Mouse (Mus musculus) right cerebral cortex, postnatal 36 days (tissue): ENCODE data around the gene Cds1.
A peak's percentile ranks its signal among the peaks of the same experiment; 100 is the strongest.
"Not testable (repeated sequence)": the region's sequence is repeated elsewhere in the genome, so short reads cannot be mapped to it uniquely, and the experiment has no call there.

Experiments used
- DNase-seq, 2 experiments: peaks; one replicate each; pipeline ENCODE4 v3.0.0; 2022; ENCODE audit warnings: low spot score in 2 of 2, mixed read lengths in 1 of 2

Cds1 gene

GRCm38 (mm10) chr5:101826531-101826970 lies 61.6 kb downstream of the Cds1 start:
- DNase-seq, result peak; percentile 21 to 34

- DNase-seq, result no peak
These were observed 62.5 kb downstream of the Cds1 start for GRCm38 (mm10) chr5:101827477-101827876.

GRCm38 (mm10) chr5:101828932-101829331 lies 64.0 kb downstream of the Cds1 start:
- no peak for DNase-seq

- no peak for DNase-seq
These were observed 65.2 kb downstream of the Cds1 start for GRCm38 (mm10) chr5:101830180-101830579.

- no peak for DNase-seq
These were observed 67.1 kb downstream of the Cds1 start for GRCm38 (mm10) chr5:101832042-101832441.

- DNase-seq, result no peak
These were observed 68.1 kb downstream of the Cds1 start for GRCm38 (mm10) chr5:101832991-101833390.

GRCm38 (mm10) chr5:101833875-101834274 lies 68.9 kb downstream of the Cds1 start:
- no peak for DNase-seq

GRCm38 (mm10) chr5:101836221-101836620 lies 71.3 kb downstream of the Cds1 start:
- DNase-seq, result no peak

GRCm38 (mm10) chr5:101837605-101838004 lies 72.7 kb downstream of the Cds1 start:
- not testable (repeated sequence) for DNase-seq

- DNase-seq, result no peak
These were observed 75.5 kb downstream of the Cds1 start for GRCm38 (mm10) chr5:101840476-101840875.

- DNase-seq, result no peak
These were observed 80.1 kb downstream of the Cds1 start for GRCm38 (mm10) chr5:101845011-101845410.

GRCm38 (mm10) chr5:101845930-101846329 lies 81.0 kb downstream of the Cds1 start:
- DNase-seq, result no peak

- no peak for DNase-seq
These were observed 82.4 kb downstream of the Cds1 start for GRCm38 (mm10) chr5:101847323-101847722.

- DNase-seq, result no peak
These were observed 82.8 kb downstream of the Cds1 start for GRCm38 (mm10) chr5:101847762-101848161.

GRCm38 (mm10) chr5:101851133-101851532 lies 86.2 kb downstream of the Cds1 start:
- no peak for DNase-seq

GRCm38 (mm10) chr5:101852116-101852680 lies 87.3 kb downstream of the Cds1 start:
- DNase-seq, result no peak

GRCm38 (mm10) chr5:101854100-101854499 lies 89.2 kb downstream of the Cds1 start:
- DNase-seq, result no peak

GRCm38 (mm10) chr5:101854667-101855066 lies 89.7 kb downstream of the Cds1 start:
- no peak for DNase-seq

- DNase-seq, result no peak
These were observed 90.5 kb downstream of the Cds1 start for GRCm38 (mm10) chr5:101855475-101855874.

GRCm38 (mm10) chr5:101858891-101859436 lies 94.0 kb downstream of the Cds1 start:
- no peak for DNase-seq

GRCm38 (mm10) chr5:101861786-101862571 lies 97.0 kb downstream of the Cds1 start:
- DNase-seq, result no peak

- no peak for DNase-seq
These were observed 97.7 kb downstream of the Cds1 start for GRCm38 (mm10) chr5:101862651-101863050.

GRCm38 (mm10) chr5:101863946-101864345 lies 99.0 kb downstream of the Cds1 start:
- DNase-seq, result no peak
